Mouse (Mus musculus): Measurements from ENCODE around the gene Gcdh. TPM values are rescaled to one million over a fixed set of nuclear protein-coding genes. Genes with fewer than 3 reads are reported as not detected.

The Gcdh gene
- total RNA-seq, 2 experiments from 2014 or later: 22.1 to 28.2 TPM

DNA sequence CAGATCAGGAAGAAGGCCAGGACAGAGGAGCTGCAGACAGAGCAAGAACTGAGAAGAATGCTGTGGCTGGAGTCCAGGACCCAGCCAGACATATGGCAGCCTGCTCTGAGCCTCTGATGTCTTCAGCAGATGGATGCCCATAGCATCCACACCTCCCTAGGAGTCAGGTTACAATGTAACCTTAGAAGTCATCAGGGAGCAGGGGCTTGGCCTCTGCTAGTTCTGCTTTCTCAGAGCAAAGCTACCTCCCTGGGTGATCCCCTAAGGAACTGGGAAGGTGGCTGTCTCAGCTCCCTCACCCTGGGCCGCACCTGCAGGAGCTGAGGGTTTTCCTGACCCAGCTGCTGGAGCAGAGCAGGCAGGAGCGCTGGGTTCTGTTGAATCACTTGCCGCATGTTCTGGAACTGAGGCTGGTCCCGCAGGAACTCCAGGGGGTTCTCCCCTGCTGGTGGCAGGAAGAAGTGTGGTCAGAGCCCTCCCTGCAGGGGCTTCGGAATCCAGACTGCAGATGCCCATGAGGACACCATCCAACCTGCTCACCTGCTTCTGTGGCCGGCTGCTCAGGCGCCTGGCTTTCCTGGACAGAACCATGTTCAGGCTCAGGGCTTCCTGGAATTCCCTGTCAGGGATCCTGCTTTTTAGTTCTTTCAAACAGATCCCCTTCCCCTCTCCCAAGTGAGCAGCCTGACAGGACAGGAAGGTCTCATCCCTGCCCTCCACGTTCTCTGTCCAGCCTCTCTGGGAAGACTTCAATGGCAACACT lies 56.4 kb downstream of the Gcdh start:
- no peak for DNase-seq (ENCODE audit: low spot score in 2 of 2)

Small RNAs within 50 kb of the gene (microRNA-seq; reads per million reads assigned to microRNA genes)
- gene Gm24197 (not detected), gene Mir7069 (1.1 reads per million)

Other genes starting within 250 kb of the Gcdh start
- gene Ier2, start 231.1 kb downstream of the Gcdh start, total RNA-seq (2021): 10 to 100 TPM; 21.5 to 26.1 TPM
- 10 to 100 TPM; 50.5 to 53.8 TPM for gene Trmt1, start 207.6 kb downstream of the Gcdh start, total RNA-seq (2021)
- gene Nacc1, start 206.1 kb downstream of the Gcdh start, total RNA-seq (2021): 10 to 100 TPM; 44.9 to 45.6 TPM
- gene Lyl1, start 192.5 kb downstream of the Gcdh start, total RNA-seq (2021): 1 to 10 TPM; 6.0 to 7.1 TPM
- gene G430095P16Rik, start 170.9 kb downstream of the Gcdh start, total RNA-seq (2021): 10 to 100 TPM in 1 of 2 experiments, 1 to 10 TPM in 1; 7.8 to 10.2 TPM
- gene Nfix, start 93.6 kb downstream of the Gcdh start, total RNA-seq (2021): 100 to 1,000 TPM; 517 to 591 TPM
- gene Dand5, start 71.1 kb downstream of the Gcdh start, total RNA-seq (2021): 1 to 10 TPM; 6.3 to 6.8 TPM
- 10 to 100 TPM; 33.3 to 36.0 TPM for gene Gadd45gip1, start 62.4 kb downstream of the Gcdh start, total RNA-seq (2021)
- 100 to 1,000 TPM; 121 to 123 TPM for gene Rad23a, start 53.3 kb downstream of the Gcdh start, total RNA-seq (2021)
- gene Calr, start 47.0 kb downstream of the Gcdh start, total RNA-seq (2021): 100 to 1,000 TPM; 339 to 368 TPM
- gene Farsa, start 36.9 kb downstream of the Gcdh start, total RNA-seq (2021): 10 to 100 TPM; 37.2 to 41.3 TPM
- gene Syce2, start 21.8 kb downstream of the Gcdh start, total RNA-seq (2021): 10 to 100 TPM; 15.3 to 18.0 TPM
- under 1 TPM in 1 of 2 experiments, not detected in 1; 0.67 TPM for gene Klf1, start 8.0 kb upstream of the Gcdh start, total RNA-seq (2021)
- 1 to 10 TPM; 6.9 to 7.0 TPM for gene Dnase2a, start 14.6 kb upstream of the Gcdh start, total RNA-seq (2021)
- gene Mast1, start 43.4 kb upstream of the Gcdh start, total RNA-seq (2021): under 1 TPM in 1 of 2 experiments, not detected in 1; 0.07 TPM
- not detected for gene Rtbdn, start 53.1 kb upstream of the Gcdh start, total RNA-seq (2021)
- gene Gm49661, start 75.5 kb upstream of the Gcdh start, total RNA-seq (2021): 1 to 10 TPM in 1 of 2 experiments, not detected in 1; 2.0 TPM
- 100 to 1,000 TPM; 317 to 327 TPM for gene Prdx2, start 75.7 kb upstream of the Gcdh start, total RNA-seq (2021)
- 10 to 100 TPM; 38.7 to 45.2 TPM for gene Rnaseh2a, start 75.8 kb upstream of the Gcdh start, total RNA-seq (2021)
- 10 to 100 TPM in 1 of 2 experiments, 1 to 10 TPM in 1; 10.0 to 10.1 TPM for gene Junb, start 84.8 kb upstream of the Gcdh start, total RNA-seq (2021)
- 1 to 10 TPM; 3.5 to 4.5 TPM for gene Hook2, start 96.7 kb upstream of the Gcdh start, total RNA-seq (2021)
- gene Best2, start 120.6 kb upstream of the Gcdh start, total RNA-seq (2021): not detected
- 10 to 100 TPM; 51.7 to 56.5 TPM for gene Asna1, start 131.4 kb upstream of the Gcdh start, total RNA-seq (2021)
- 100 to 1,000 TPM; 126 to 127 TPM for gene Trir, start 132.9 kb upstream of the Gcdh start, total RNA-seq (2021)
- 10 to 100 TPM; 42.8 to 46.7 TPM for gene Tnpo2, start 143.0 kb upstream of the Gcdh start, total RNA-seq (2021)
- 10 to 100 TPM; 10.6 to 12.9 TPM for gene Fbxw9, start 166.1 kb upstream of the Gcdh start, total RNA-seq (2021)
- not detected for gene Gm5741, start 174.1 kb upstream of the Gcdh start, total RNA-seq (2021)
- 10 to 100 TPM; 28.7 to 29.4 TPM for gene Dhps, start 177.8 kb upstream of the Gcdh start, total RNA-seq (2021)
- gene Wdr83os, start 186.8 kb upstream of the Gcdh start, total RNA-seq (2021): 10 to 100 TPM; 46.0 to 49.7 TPM
- 10 to 100 TPM; 17.5 to 18.4 TPM for gene Wdr83, start 187.4 kb upstream of the Gcdh start, total RNA-seq (2021)
- gene Man2b1, start 189.3 kb upstream of the Gcdh start, total RNA-seq (2021): 10 to 100 TPM; 28.0 to 30.2 TPM
- 1 to 10 TPM; 1.6 to 1.8 TPM for gene Zfp791, start 229.2 kb upstream of the Gcdh start, total RNA-seq (2021)